Mouse (Mus musculus) stomach, embryonic 15.5 days (tissue): Measurements from ENCODE around the gene Zcchc2. TPM values are rescaled to one million over a fixed set of nuclear protein-coding genes. Genes with fewer than 3 reads are reported as not detected.

Experiments used
- polyA plus RNA-seq: library from polyadenylated mRNA; unstranded; fragments of >200 nt; fragmentation: Nextera tagmentation; extraction: Ambion mirVana; gene quantifications from 2 replicates; pipeline ENCODE4 v1.2.1, GENCODE M21; 2015

Gene Zcchc2
- polyA plus RNA-seq, 1 experiment from 2014 or later = 2.5 TPM

Other genes starting within 250 kb of the Zcchc2 start
- 4.1 TPM in 2 replicates for gene Tnfrsf11a, start 209.7 kb upstream of the Zcchc2 start, polyA plus RNA-seq
- 3.0 and 3.5 TPM in 2 replicates for gene Phlpp1, start 181.3 kb downstream of the Zcchc2 start, polyA plus RNA-seq